Mouse (Mus musculus): ENCODE data around the gene V1rd19. TPM values are rescaled to one million over a fixed set of nuclear protein-coding genes. Genes with fewer than 3 reads are reported as not detected.
"Not testable (repeated sequence)": the region's sequence is repeated elsewhere in the genome, so short reads cannot be mapped to it uniquely, and the experiment has no call there.

The V1rd19 gene
- not detected for total RNA-seq (2021)
- long read RNA-seq, experiment 1: 0 reads
- long read RNA-seq, experiment 2: 0 reads

GRCm38 (mm10) chr7:24001391-24001790 lies at the start of gene V1rd19:
Gene V1rd19 (plus strand): TSS chr7:24001691.
- DNase-seq (ENCODE audit: low spot score in 2 of 2): no peak

GRCm38 (mm10) chr7:23968044-23968443 lies 33.4 kb upstream of the V1rd19 start:
- peak; percentile 1 to 10 for DNase-seq (ENCODE audit: low spot score in 2 of 2)

GRCm38 (mm10) chr7:23974315-23974714 lies 27.2 kb upstream of the V1rd19 start, which contains the start of gene Vmn1r181:
Gene Vmn1r181 (plus strand): TSS chr7:23974615.
- DNase-seq (ENCODE audit: low spot score in 2 of 2): not testable (repeated sequence)

GRCm38 (mm10) chr7:24052660-24053304 lies 51.3 kb downstream of the V1rd19 start, which contains the start of gene Vmn1r183:
Gene Vmn1r183 (plus strand): TSS chr7:24053254.
- no peak for DNase-seq (ENCODE audit: low spot score in 2 of 2)

Other genes with a start within 250 kb of the V1rd19 start
- not detected for gene Vmn1r174, start 249.4 kb upstream of the V1rd19 start, total RNA-seq (2021)
- gene Vmn1r175, start 191.0 kb upstream of the V1rd19 start, total RNA-seq (2021): not detected
- gene Vmn1r176, start 164.3 kb upstream of the V1rd19 start, total RNA-seq (2021): not detected
- gene Vmn1r177, start 135.2 kb upstream of the V1rd19 start, total RNA-seq (2021): not detected
- not detected for gene Vmn1r178, start 109.7 kb upstream of the V1rd19 start, total RNA-seq (2021)
- gene Vmn1r179, start 74.7 kb upstream of the V1rd19 start, total RNA-seq (2021): not detected
- gene Vmn1r180, start 51.1 kb upstream of the V1rd19 start, total RNA-seq (2021): not detected
- not detected for gene Vmn1r181, start 27.1 kb upstream of the V1rd19 start, total RNA-seq (2021)
- not detected for gene Vmn1r183, start 51.6 kb downstream of the V1rd19 start, total RNA-seq (2021)
- 10 to 100 TPM; 28.8 to 30.7 TPM for gene Zfp180, start 80.2 kb downstream of the V1rd19 start, total RNA-seq (2021)
- 1 to 10 TPM; 8.4 to 8.6 TPM for gene Zfp112, start 110.6 kb downstream of the V1rd19 start, total RNA-seq (2021)
- 10 to 100 TPM; 19.0 to 19.2 TPM for gene Zfp235, start 132.5 kb downstream of the V1rd19 start, total RNA-seq (2021)
- 1 to 10 TPM; 4.0 to 4.3 TPM for gene Zfp114, start 173.4 kb downstream of the V1rd19 start, total RNA-seq (2021)
- gene Zfp111, start 209.8 kb downstream of the V1rd19 start, total RNA-seq (2021): 10 to 100 TPM in 1 of 2 experiments, 1 to 10 TPM in 1; 9.4 to 10.3 TPM
- gene Zfp109, start 235.9 kb downstream of the V1rd19 start, total RNA-seq (2021): 1 to 10 TPM; 6.3 to 7.4 TPM

Data from layer of hippocampus, postnatal 14 days (tissue).